Mouse (Mus musculus) cerebellum, adult 2 months (tissue): Measurements from ENCODE around the gene Rgs5. TPM values are rescaled to one million over a fixed set of nuclear protein-coding genes. Genes with fewer than 3 reads are reported as not detected.

Experiments used
- DNase-seq, 2 experiments: peaks; one replicate each; pipeline ENCODE4 v3.0.0; 2021
- H3K27ac ChIP-seq: fragments of 200-500 bp; 2 replicates; pipeline ENCODE4 v1.5.1; 2012; ENCODE audit warnings: low read length, control low read depth, inconsistent platforms; ENCODE audit not compliant: insufficient read depth
- H3K27me3 ChIP-seq: fragments of 200-500 bp; 2 replicates; pipeline ENCODE4 v1.6.1; 2012; ENCODE audit warnings: inconsistent platforms, mild to moderate bottlenecking, low read length, moderate library complexity; ENCODE audit not compliant: control insufficient read depth, insufficient read depth
- H3K4me1 ChIP-seq: fragments of 200-500 bp; 2 replicates; pipeline ENCODE4 v1.6.1; 2011; ENCODE audit warnings: low read length; ENCODE audit not compliant: control insufficient read depth, insufficient read depth
- H3K4me3 ChIP-seq: fragments of 200-500 bp; replicated peaks from 2 replicates; pipeline ENCODE3; 2011; ENCODE audit warnings: mild to moderate bottlenecking, low read depth, low read length, control low read depth; ENCODE audit not compliant: insufficient read depth
- CTCF ChIP-seq: fragments of 200-500 bp; IDR thresholded peaks from 2 replicates; pipeline ENCODE4 v1.5.1; 2011; ENCODE audit warnings: low read depth, mild to moderate bottlenecking, control low read depth, low read length, moderate library complexity, borderline replicate concordance; ENCODE audit not compliant: insufficient read depth
- POLR2A ChIP-seq: fragments of 200-500 bp; IDR thresholded peaks from 2 replicates; pipeline ENCODE4 v1.6.1; 2011; ENCODE audit warnings: low read length, control low read depth, borderline replicate concordance; ENCODE audit not compliant: insufficient read depth
- WGBS: fragments of 180-500 bp; shearing (Covaris S2); methylation state at CpG from one replicate; pipeline ENCODE4 v1.1.7; 2018; 5-methylcytosine and 5-hydroxymethylcytosine counted together
- polyA plus RNA-seq: library from polyadenylated mRNA; depleted of rRNA; stranded (reverse); fragments of >200 nt; gene quantifications from 2 replicates; pipeline ENCODE4 v1.2.3, GENCODE M21; 2012

Rgs5 gene
- polyA plus RNA-seq, 1 experiment = 69.4 TPM

- Histone ChIP-seq H3K27ac (no peak overlapping the region), H3K27me3 (no peaks in the 10 kb centered on the region), H3K4me3 (no peak overlapping the region), H3K4me1 (no peaks in the 10 kb centered on the region)
- TF ChIP-seq CTCF (no peak), POLR2A (no peak)
- 80% methylated on average over 3 of the region's 3 CpGs for WGBS
- DNase-seq = no peak
These were observed 38.2 kb downstream of the Rgs5 start for GRCm38 (mm10) chr1:169693537-169693936.

- no peaks in the 10 kb centered on the region for H3K27me3 ChIP-seq
- H3K4me3 ChIP-seq = no peak overlapping the region
- no peak for DNase-seq
- TF ChIP-seq POLR2A (no peak), CTCF (no peak)
- H3K4me1 ChIP-seq = no peaks in the 10 kb centered on the region
- WGBS = 89% methylated on average over 3 of the region's 3 CpGs
- no peak overlapping the region for H3K27ac ChIP-seq
These were observed 40.1 kb downstream of the Rgs5 start for GRCm38 (mm10) chr1:169695356-169695755.

GRCm38 (mm10) chr1:169697236-169697635 lies 41.9 kb downstream of the Rgs5 start:
- Histone ChIP-seq H3K4me3 (no peak overlapping the region), H3K4me1 (no peaks in the 10 kb centered on the region), H3K27me3 (no peaks in the 10 kb centered on the region), H3K27ac (no peak overlapping the region)
- no peak for TF ChIP-seq CTCF
- no peak for TF ChIP-seq POLR2A
- WGBS = 18% methylated on average over 4 of the region's 4 CpGs
- DNase-seq = no peak

GRCm38 (mm10) chr1:169699184-169699583 lies 43.9 kb downstream of the Rgs5 start:
- Histone ChIP-seq H3K4me1 (no peaks in the 10 kb centered on the region), H3K27me3 (no peaks in the 10 kb centered on the region), H3K27ac (no peak overlapping the region), H3K4me3 (no peak overlapping the region)
- TF ChIP-seq CTCF (no peak), POLR2A (no peak)
- DNase-seq = no peak
- 90% methylated on average over 2 of the region's 2 CpGs for whole genome bisulfite sequencing

- Histone ChIP-seq H3K27ac (no peak overlapping the region), H3K4me1 (no peaks in the 10 kb centered on the region), H3K27me3 (no peaks in the 10 kb centered on the region), H3K4me3 (no peak overlapping the region)
- TF ChIP-seq POLR2A = no peak
- TF ChIP-seq CTCF = no peak
- DNase-seq = no peak
- WGBS = 89% methylated on average over 4 of the region's 4 CpGs
These were observed 49.2 kb downstream of the Rgs5 start for GRCm38 (mm10) chr1:169704395-169705087.

GRCm38 (mm10) chr1:169721836-169722235 lies 66.5 kb downstream of the Rgs5 start:
- Histone ChIP-seq H3K27me3 (no peaks in the 10 kb centered on the region), H3K27ac (no peak overlapping the region), H3K4me1 (no peaks in the 10 kb centered on the region), H3K4me3 (no peak overlapping the region)
- DNase-seq = no peak
- no peak for TF ChIP-seq CTCF
- TF ChIP-seq POLR2A = no peak
- WGBS = 70% methylated on average over 2 of the region's 2 CpGs

GRCm38 (mm10) chr1:169726319-169726718 lies 71.0 kb downstream of the Rgs5 start:
- H3K27me3 ChIP-seq = no peaks in the 10 kb centered on the region
- no peaks in the 10 kb centered on the region for H3K4me1 ChIP-seq
- DNase-seq = no peak
- H3K4me3 ChIP-seq = no peak overlapping the region
- H3K27ac ChIP-seq = no peak overlapping the region
- 70% methylated on average over 3 of the region's 3 CpGs for WGBS
- TF ChIP-seq CTCF = no peak
- no peak for TF ChIP-seq POLR2A

- no peak overlapping the region for H3K4me3 ChIP-seq
- H3K27me3 ChIP-seq = no peaks in the 10 kb centered on the region
- 26% methylated on average over 7 of the region's 7 CpGs for WGBS
- no peaks in the 10 kb centered on the region for H3K4me1 ChIP-seq
- DNase-seq = no peak
- no peak overlapping the region for H3K27ac ChIP-seq
- TF ChIP-seq POLR2A = no peak
- TF ChIP-seq CTCF = no peak
These were observed 75.3 kb downstream of the Rgs5 start for GRCm38 (mm10) chr1:169730599-169731100.
